Mouse (Mus musculus): ENCODE measurements around the gene Coro1b.

The Coro1b gene

DNA sequence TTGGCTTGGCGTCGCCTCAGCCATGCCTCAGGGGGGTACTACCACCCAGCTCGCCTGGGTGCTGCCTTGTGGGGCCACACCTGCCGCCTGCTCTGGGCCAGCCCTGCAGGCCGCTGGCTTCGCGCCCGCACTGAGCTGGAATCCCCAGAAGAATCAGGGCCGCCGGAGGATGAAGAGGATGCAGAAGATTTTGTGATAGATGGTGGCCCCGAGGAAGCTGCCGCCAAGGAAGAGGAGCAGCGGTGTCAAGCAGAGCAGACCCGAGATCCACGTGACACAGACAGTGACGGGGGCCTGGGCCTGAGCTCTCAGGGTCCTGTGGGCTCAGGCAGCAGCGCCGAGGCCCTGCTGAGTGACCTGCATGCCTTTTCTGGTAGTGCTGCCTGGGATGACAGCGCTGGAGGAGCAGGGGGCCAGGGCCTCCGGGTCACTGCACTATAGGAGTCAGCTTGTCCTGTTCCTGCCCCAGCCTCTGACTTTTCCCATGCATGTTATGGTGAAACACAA lies 7.7 kb downstream of the Coro1b start:
- no peak for DNase-seq (ENCODE audit: low read depth, low spot score)

GRCm38 (mm10) chr19:4156771-4157170 lies 8.4 kb downstream of the Coro1b start:
- no peak for DNase-seq (ENCODE audit: low read depth, low spot score)

DNA sequence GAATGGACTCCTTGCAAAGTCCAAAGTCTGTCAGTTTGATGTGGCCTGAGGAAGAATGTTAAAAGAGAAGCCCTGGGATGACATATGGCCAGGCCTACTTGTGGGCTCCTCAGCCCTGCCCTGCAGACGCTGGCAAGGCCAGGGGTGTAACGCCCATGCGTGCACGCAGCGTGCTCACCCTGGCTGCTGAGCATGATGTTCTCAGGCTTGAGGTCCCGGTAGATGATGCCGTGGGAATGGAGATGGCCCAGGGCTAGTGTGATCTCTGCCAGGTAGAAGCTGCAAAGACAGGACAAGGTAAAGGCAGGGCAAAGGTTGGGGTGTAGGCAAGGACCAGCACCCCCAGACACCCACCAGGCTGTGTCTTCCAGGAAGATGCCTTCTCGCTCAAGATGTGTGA lies 10.6 kb downstream of the Coro1b start:
- DNase-seq (ENCODE audit: low read depth, low spot score) = no peak

DNA sequence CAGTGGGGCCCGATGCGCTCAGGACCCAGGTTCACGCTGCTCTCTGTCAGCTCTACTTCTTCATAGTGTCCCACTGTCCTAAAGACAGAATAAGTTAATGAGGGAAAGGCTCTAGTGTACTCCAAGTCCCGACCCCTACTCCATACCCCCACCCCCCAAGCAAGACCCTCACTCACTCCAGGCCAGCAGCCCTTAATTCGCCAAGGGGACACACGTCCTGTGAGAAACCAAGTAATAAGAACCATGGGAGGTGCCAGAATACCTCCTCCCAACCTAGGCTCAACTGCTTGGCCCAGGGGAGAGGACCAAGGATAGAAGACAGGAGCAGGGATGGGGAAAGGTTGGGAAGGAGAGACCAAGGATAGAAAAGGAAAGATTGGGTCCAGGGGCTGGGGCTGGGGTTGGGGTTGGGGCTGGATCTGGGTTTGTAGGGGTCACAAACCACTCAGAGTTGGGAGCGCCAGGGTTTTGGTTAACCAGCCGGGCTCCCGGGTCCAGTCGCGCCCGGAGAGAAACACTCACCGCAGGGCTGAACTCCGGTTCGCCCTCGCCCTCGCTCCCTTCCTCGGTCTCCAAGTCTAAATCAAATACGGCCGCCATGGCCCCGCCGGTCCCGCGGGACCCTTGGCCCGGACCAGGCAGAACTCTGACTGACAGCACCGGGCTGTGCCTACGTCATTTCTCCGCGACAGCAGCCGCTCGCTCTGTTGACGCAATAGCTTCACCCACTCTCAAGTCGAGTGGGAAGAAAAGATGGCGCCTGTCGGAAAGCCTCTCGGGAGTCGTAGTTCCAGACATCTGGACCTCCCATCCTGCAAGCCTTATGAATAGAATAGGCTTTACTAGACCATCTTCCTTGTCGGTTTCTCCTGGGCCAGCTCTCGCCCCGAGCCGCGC lies 14.5 kb downstream of the Coro1b start, which contains the start of gene Rps6kb2:
TSS of gene Rps6kb2 (minus strand) at position 709 of the 897 bp plus-strand sequence.
- DNase-seq (ENCODE audit: low read depth, low spot score) = peak; percentile 94

DNA sequence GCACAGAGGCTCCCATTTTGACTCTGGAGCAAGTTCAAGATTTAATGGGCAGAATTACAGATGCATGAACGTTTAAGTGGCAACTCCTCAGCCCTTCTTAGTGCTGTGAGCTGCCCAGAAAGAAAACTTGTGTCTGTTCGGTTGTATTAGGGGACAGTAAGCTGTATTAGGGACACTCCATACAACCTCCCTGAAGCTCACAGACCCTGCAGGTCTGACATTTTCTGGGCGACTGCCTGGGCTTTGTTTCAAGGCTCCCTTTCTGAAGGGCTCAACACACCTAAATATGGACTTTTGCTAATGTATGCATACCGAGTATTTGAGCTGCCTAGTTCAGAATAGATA lies 15.1 kb downstream of the Coro1b start:
- no peak for DNase-seq (ENCODE audit: low read depth, low spot score)

DNA sequence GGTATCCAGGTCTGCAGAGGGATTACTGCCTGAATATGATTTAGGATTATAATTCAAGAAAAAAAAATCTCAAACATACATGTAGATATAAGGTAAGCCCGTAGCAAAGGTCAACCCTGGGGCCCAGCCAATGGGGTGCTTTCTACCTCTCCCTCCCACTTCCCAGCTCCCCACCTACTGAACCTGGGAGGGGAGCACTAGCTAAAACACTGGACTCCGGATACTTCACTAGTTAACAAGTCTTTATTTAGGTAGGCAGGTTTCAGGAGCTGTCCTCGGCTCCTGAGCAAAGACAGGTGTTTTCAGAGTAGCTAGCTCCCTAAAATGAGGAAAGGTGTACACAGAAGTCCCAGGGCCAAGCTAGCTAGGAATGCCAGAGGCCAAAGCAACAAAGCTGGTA lies 15.7 kb downstream of the Coro1b start:
- DNase-seq (ENCODE audit: low read depth, low spot score) = no peak

- no peak for DNase-seq (ENCODE audit: low read depth, low spot score)
These were observed 16.3 kb downstream of the Coro1b start for GRCm38 (mm10) chr19:4164721-4165120.

GRCm38 (mm10) chr19:4166678-4167476 lies 18.5 kb downstream of the Coro1b start:
- DNase-seq (ENCODE audit: low read depth, low spot score) = no peak

DNA sequence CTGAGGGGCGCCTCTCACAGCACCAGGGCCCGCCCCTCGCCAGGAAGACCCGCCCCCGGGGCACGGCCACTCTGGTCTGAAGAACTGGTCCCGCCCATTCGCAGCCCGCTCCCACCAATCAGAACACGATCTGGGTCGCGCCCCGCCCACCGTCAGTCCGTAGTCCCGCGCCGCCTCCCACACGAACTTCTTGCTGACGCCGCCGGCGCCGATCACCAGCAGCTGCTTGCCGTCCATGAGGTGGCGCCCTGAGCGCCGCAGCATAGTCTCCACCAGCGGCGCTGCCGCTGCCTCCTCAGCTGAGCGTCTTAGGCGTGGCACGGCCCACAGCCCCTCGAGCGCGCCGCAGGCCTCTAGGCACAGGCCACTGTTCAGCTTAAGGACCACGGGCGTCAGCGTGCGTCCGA lies 21.0 kb downstream of the Coro1b start:
- peak; percentile 97 for DNase-seq (ENCODE audit: low read depth, low spot score)

DNA sequence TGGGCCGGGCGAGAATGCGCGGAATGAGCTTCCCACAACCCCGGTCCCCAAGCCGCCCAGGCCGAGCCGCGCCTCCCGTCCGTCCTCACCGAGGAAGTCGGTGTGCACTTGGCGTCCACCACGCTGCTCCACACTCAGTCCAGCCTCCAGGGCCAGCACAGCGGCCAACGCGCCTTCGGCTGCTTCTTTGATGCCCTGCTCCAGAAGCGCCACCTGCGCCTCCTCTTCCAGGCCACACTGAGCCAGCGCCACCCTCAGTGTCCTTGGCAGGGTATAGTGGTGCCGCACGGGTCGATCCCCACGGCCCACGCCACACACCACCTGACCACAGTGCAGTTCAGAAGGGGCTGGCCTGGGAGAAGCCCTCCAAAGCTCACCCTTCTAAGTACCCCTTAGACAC lies 21.4 kb downstream of the Coro1b start:
- DNase-seq (ENCODE audit: low read depth, low spot score) = no peak

DNA sequence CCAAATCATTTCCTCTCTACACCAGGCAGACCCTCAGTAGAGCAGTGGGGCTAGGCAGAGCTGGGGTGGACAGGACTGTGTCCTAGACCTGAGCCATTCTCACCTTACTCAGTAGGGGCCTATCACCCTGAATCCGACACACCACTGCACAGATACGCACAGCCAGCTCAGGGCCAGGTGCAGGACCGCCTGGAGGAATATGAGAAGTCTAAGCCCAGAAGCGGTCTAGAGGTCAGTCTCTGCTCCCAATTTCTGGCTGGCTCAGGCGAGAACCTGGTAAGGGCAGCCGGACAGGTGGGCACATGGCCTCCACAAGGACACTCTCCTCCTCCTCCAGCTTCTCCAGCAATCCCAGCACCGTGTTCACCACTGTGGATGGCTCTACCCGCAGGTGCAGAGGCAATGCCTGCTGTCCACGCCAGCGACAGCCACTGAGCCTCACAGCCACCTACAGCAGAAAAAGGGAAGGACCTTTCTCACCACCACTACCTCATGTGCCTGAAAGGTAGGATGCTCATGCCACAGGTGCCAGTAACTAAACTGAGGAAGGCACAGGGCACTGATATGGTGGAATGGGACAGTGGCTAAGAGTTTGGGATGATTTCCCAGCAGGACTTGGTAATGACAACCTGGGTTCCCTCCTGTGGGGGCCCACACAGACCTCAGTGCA lies 22.4 kb downstream of the Coro1b start:
- DNase-seq (ENCODE audit: low read depth, low spot score) = no peak

DNA sequence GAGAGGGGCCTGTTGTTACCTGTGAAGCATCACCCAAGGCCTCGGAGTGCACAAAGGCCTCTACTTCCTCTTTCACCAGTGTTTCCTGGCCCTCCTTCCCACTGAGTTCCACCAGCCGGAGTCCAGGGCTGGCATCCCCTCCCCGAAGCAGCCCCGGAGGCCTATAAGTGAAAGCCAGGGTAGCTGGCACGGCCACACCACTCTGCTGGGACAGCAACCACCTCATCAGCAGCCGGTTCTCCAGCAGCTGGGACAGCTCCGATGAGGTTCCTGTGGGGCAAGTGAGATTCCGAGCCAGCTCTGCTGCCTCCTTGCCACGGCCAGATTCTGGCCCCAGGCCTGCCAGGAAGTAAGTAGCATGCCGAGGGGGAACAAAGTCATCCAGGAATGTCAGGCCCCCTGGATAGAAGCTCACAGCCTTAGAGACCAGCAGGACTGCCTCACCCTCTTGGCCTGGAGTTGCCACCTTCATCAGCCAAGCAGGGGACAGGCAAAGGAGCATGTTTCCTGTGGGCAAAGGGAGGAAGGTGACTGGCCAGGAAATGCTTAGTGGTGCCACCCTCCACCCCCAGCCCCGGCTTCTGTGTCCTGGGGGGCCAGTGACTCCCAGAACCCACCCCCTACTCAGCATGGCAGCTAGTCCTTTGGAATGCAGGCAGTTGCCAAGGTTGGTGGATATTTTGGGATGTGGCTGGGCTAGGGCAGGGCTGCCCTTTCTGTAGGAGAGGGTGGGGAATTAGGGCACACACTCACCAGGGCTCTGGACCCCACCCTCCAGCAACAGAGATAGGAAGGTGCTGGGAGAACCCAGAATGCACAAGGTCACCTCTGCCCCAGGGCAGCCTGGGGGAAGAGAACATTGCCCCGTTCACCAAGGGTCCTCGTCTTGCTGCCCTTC lies 23.2 kb downstream of the Coro1b start:
- DNase-seq (ENCODE audit: low read depth, low spot score) = no peak

DNA sequence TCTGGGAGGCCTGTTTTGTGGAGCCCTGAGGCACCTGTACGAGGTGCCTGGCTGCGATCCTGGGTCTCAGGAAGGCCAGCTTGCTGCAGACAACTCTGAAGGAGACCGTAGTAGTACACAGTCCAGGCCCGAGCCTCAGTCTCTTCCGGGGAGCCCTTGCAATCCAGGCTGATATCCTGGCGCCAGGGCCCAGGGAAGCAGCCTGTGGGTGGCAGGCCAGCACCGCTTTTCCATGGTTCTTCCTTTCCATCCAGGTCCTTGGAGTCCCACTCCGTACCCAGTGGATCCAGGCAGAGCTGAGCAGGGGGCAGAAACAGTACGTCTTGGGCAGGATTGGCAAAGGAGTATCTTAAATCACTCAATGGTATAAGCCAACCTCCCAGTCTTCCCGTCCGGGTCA lies 24.5 kb downstream of the Coro1b start:
- no peak for DNase-seq (ENCODE audit: low read depth, low spot score)

GRCm38 (mm10) chr19:4175368-4175947 lies 27.0 kb downstream of the Coro1b start, which contains the start of gene Carns1:
Carns1 (minus strand) TSS chr19:4175479.
- no peak for DNase-seq (ENCODE audit: low read depth, low spot score)

- DNase-seq (ENCODE audit: low read depth, low spot score) = no peak
These were observed 32.0 kb downstream of the Coro1b start for GRCm38 (mm10) chr19:4180411-4180810.

GRCm38 (mm10) chr19:4181892-4182291 lies 33.5 kb downstream of the Coro1b start:
- DNase-seq (ENCODE audit: low read depth, low spot score) = no peak

- DNase-seq (ENCODE audit: low read depth, low spot score) = no peak
These were observed 35.3 kb downstream of the Coro1b start for GRCm38 (mm10) chr19:4183689-4184088.

- DNase-seq (ENCODE audit: low read depth, low spot score) = no peak
These were observed 36.9 kb downstream of the Coro1b start for GRCm38 (mm10) chr19:4184976-4185975.

- DNase-seq (ENCODE audit: low read depth, low spot score) = no peak
These were observed 38.9 kb downstream of the Coro1b start for GRCm38 (mm10) chr19:4187303-4187702.
